Mouse (Mus musculus) heart, postnatal 0 days (tissue): ENCODE results near the gene Rad51c. TPM values are rescaled to one million over a fixed set of nuclear protein-coding genes. Genes with fewer than 3 reads are reported as not detected.
"Not testable (repeated sequence)": the region's sequence is repeated elsewhere in the genome, so short reads cannot be mapped to it uniquely, and the experiment has no call there.

Experiments used
- ATAC-seq: fragments of 200-750 bp; cut with Nextera tagmentation; 2 replicates; pipeline ENCODE4 v1.8.0; 2017; ENCODE audit warnings: low read depth, moderate number of reproducible peaks, moderate library complexity; ENCODE audit not compliant: insufficient read depth
- DNase-seq: peaks from one replicate; pipeline ENCODE4 v3.0.0-alpha.2; 2016; ENCODE audit warnings: low spot score
- H3K27ac ChIP-seq: fragments of 300-500 bp; sonication (generic); 2 replicates; pipeline ENCODE4 v1.5.1; 2014; ENCODE audit warnings: low read depth, mild to moderate bottlenecking
- H3K27me3 ChIP-seq: fragments of 300-500 bp; sonication (generic); 2 replicates; pipeline ENCODE4 v1.6.1; 2014; ENCODE audit warnings: low read length, mixed read lengths; ENCODE audit not compliant: control insufficient read depth, insufficient read depth
- H3K36me3 ChIP-seq: fragments of 300-500 bp; sonication (generic); replicated peaks from 2 replicates; pipeline ENCODE4 v1.6.1; 2014; ENCODE audit warnings: low read length, mixed read lengths; ENCODE audit not compliant: control insufficient read depth, insufficient read depth
- H3K4me1 ChIP-seq: fragments of 300-500 bp; sonication (generic); 2 replicates; pipeline ENCODE4 v1.6.1; 2014; ENCODE audit warnings: antibody characterized with exemption; ENCODE audit not compliant: control insufficient read depth, insufficient read depth
- H3K4me2 ChIP-seq: fragments of 300-500 bp; sonication (generic); 2 replicates; pipeline ENCODE4 v1.6.1; 2014; ENCODE audit warnings: low read depth, mild to moderate bottlenecking, low read length, moderate library complexity
- H3K4me3 ChIP-seq: fragments of 300-500 bp; sonication (generic); 2 replicates; pipeline ENCODE4 v1.5.1; 2014; ENCODE audit warnings: low read depth, low read length
- H3K9ac ChIP-seq: fragments of 300-500 bp; sonication (generic); replicated peaks from 2 replicates; pipeline ENCODE4 v1.6.1; 2014; ENCODE audit warnings: low read depth, low read length, mixed read lengths
- H3K9me3 ChIP-seq: fragments of 300-500 bp; sonication (generic); replicated peaks from 2 replicates; pipeline ENCODE4 v1.6.1; 2016; ENCODE audit warnings: low read length; ENCODE audit not compliant: control insufficient read depth
- CTCF ChIP-seq: IDR thresholded peaks from 2 replicates; pipeline ENCODE4 v1.5.1; 2016; ENCODE audit warnings: antibody characterized with exemption, control low read depth, low read depth
- EP300 ChIP-seq: IDR thresholded peaks from 2 replicates; pipeline ENCODE4 v1.6.1; 2016; ENCODE audit warnings: antibody characterized with exemption, low read depth
- WGBS: fragments of 180-500 bp; shearing (Covaris S2); extraction: QIAGEN DNeasy Blood & Tissue Kit; methylation state at CpG from one replicate; pipeline ENCODE4 v1.1.7; 2014; 5-methylcytosine and 5-hydroxymethylcytosine counted together
- polyA plus RNA-seq: library from polyadenylated mRNA; unstranded; fragments of >200 nt; fragmentation: Nextera tagmentation; extraction: Ambion mirVana; gene quantifications from 2 replicates; pipeline ENCODE4 v1.2.1, GENCODE M21; 2015
- total RNA-seq: library from RNA; depleted of rRNA; stranded (reverse); fragments of >200 nt; gene quantifications from 2 replicates; pipeline ENCODE4 v1.2.3, GENCODE M21; 2014; ENCODE audit warnings: low replicate concordance

Rad51c gene
- total and polyA plus RNA-seq, 2 experiments from 2014 or later: 5.2 to 6.9 TPM

- peaks cover 3% of the 10 kb centered on the region; the same call in 1 of the 2 replicates for H3K4me1 ChIP-seq
- H3K4me3 ChIP-seq: no peak overlapping the region
- ATAC-seq (no peak), DNase-seq (no peak)
- H3K9ac ChIP-seq: no peak overlapping the region
- no peaks in the 10 kb centered on the region for H3K9me3 ChIP-seq
- WGBS: 11% methylated on average over 3 of the region's 3 CpGs
- no peaks in the 10 kb centered on the region for H3K27me3 ChIP-seq
- no peaks in the 10 kb centered on the region for H3K36me3 ChIP-seq
- H3K4me2 ChIP-seq: no peak overlapping the region
- TF ChIP-seq EP300: no peak
- TF ChIP-seq CTCF: no peak
- peak overlapping the region; percentile 51 for H3K27ac ChIP-seq
These were observed 44.4 kb upstream of the Rad51c start for GRCm38 (mm10) chr11:87449200-87449547.

- not testable (repeated sequence) for H3K4me1 ChIP-seq, H3K4me3 ChIP-seq, H3K4me2 ChIP-seq, H3K9ac ChIP-seq, H3K9me3 ChIP-seq, H3K27me3 ChIP-seq, H3K36me3 ChIP-seq
- DNase-seq: peak; percentile 81
- WGBS: 0% methylated on average over 5 of the region's 32 CpGs
- H3K27ac ChIP-seq: peak overlapping the region; percentile 51
- ATAC-seq: peak; percentile 90
These were observed 43.9 kb upstream of the Rad51c start for GRCm38 (mm10) chr11:87448476-87449199.

GRCm38 (mm10) chr11:87448081-87448475 lies 43.3 kb upstream of the Rad51c start:
- under 1% methylated on average over 29 of the region's 34 CpGs for WGBS
- H3K27me3 ChIP-seq, H3K9me3 ChIP-seq, H3K36me3 ChIP-seq, H3K4me1 ChIP-seq: not testable (repeated sequence)
- Histone ChIP-seq H3K27ac (peak overlapping the region; percentile 43; the same call in 1 of the 2 replicates), H3K4me3 (peak overlapping the region; percentile 38), H3K4me2 (peak overlapping the region; percentile 63), H3K9ac (peak overlapping the region; percentile 50; the same call in 1 of the 2 replicates)
- DNase-seq: peak; percentile 60
- ATAC-seq: peak; percentile 98

- no peak overlapping the region for H3K27ac ChIP-seq
- no peak for DNase-seq
- H3K9me3 ChIP-seq: no peaks in the 10 kb centered on the region
- no peaks in the 10 kb centered on the region for H3K36me3 ChIP-seq
- H3K4me2 ChIP-seq: no peak overlapping the region
- no peak overlapping the region for H3K9ac ChIP-seq
- H3K4me1 ChIP-seq: peaks cover 3% of the 10 kb centered on the region; the same call in 1 of the 2 replicates
- TF ChIP-seq CTCF: no peak
- TF ChIP-seq EP300: no peak
- no peak for ATAC-seq
- no peaks in the 10 kb centered on the region for H3K27me3 ChIP-seq
- no peak overlapping the region for H3K4me3 ChIP-seq
These were observed 42.7 kb upstream of the Rad51c start for GRCm38 (mm10) chr11:87447429-87447828.

GRCm38 (mm10) chr11:87446159-87446558 lies 41.4 kb upstream of the Rad51c start:
- Histone ChIP-seq H3K4me2 (no peak overlapping the region), H3K9ac (no peak overlapping the region), H3K27me3 (no peaks in the 10 kb centered on the region), H3K27ac (no peak overlapping the region), H3K36me3 (no peaks in the 10 kb centered on the region), H3K4me3 (no peak overlapping the region), H3K4me1 (peaks cover 3% of the 10 kb centered on the region; the same call in 1 of the 2 replicates), H3K9me3 (no peaks in the 10 kb centered on the region)
- no peak for ATAC-seq
- WGBS: 70% methylated on average over 3 of the region's 3 CpGs
- no peak for DNase-seq
- TF ChIP-seq CTCF (no peak), EP300 (no peak)

DNA sequence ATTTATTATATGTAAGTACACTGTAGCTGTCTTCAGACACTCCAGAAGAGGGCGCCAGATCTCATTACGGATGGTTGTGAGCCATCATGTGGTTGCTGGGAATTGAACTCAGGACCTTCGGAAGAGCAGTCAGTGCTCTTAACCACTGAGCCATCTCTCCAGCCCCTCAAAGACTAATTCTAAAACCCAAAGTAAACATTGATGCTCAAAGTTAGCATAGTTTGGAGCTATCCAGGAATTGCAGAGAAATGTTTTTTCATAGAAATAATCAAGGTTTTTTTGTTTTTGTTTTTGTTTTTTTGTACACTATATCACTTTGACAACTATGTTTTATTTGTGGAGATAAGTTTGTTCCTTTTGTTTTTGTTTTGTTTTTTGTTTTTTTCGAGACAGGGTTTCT lies 40.8 kb upstream of the Rad51c start:
- not testable (repeated sequence) for H3K9ac ChIP-seq, H3K36me3 ChIP-seq, H3K27ac ChIP-seq, DNase-seq, H3K4me1 ChIP-seq, H3K27me3 ChIP-seq, ATAC-seq, H3K4me3 ChIP-seq, H3K9me3 ChIP-seq, H3K4me2 ChIP-seq
- WGBS: 79% methylated on average over 2 of the region's 4 CpGs
